ENCODE assay signal across 17 mouse cellular contexts in the genomic region with DNA sequence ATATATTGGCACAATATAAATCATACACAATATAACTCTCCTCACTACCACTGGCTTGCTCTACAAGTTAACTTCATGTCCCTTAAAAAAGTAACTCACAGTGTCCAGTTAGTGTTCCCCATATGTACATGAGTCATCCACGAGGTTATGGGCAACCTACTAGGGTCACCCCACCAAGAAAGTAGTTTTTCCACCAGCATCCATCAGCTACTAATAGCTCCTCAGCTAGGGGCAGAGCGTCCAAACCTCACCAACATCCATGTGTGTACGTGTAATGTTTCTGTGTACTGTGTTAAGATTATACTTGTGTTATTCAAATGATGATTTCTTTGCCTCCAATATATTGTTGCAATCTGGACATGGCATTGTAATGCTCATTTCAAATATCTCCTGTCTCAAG.
DNase-seq lines count a peak whose midpoint lies in the region.
"Had no signal": no experiment of that assay in that cellular context is flagged by ENCODE, and none has a peak within 500 bp of the region (broad histone marks: within the 10 kb centered on the region; RNA-seq: fewer than 3 reads in every experiment).

No protein-coding gene starts in this region.

- no peak overlapping the region for H3K27ac ChIP-seq in heart, embryonic 10.5 days

- 80% methylated on average over 3 of the region's 3 CpGs for WGBS in heart, embryonic 10.5 days

- no peaks in the 10 kb centered on the region for H3K27me3 ChIP-seq in heart, embryonic 10.5 days (ENCODE audit: insufficient read depth, poor library complexity, severe bottlenecking)
- H3K27me3 ChIP-seq: CH12.LX, Patski had no signal

- no peaks in the 10 kb centered on the region for H3K4me1 ChIP-seq in heart, embryonic 10.5 days

- peak; percentile 53 for DNase-seq in heart, adult 11 months
- DNase-seq in heart, postnatal 14 days: no peak
- peak; percentile 57 for DNase-seq in heart, embryonic 10.5 days (ENCODE audit: low spot score)
- no peak for DNase-seq in heart, adult 9 months (ENCODE audit: low spot score in 2 of 2)
- DNase-seq: adrenal gland, adult 2 months; adrenal gland, adult 8-10 months; adrenal gland, postnatal 10 days; adrenal gland, postnatal 14 days; adrenal gland, postnatal 25 days; adrenal gland, postnatal 36 days; B cell, adult 2 months; cerebellum, adult 11 months; cerebellum, adult 11-12 months; cerebellum, adult 18-20 months had no signal

- intact Hi-C loops in heart, postnatal 14 days (cut with DNase I): no loop called here

- H3K36me3 ChIP-seq in heart, embryonic 10.5 days: no peaks in the 10 kb centered on the region
- H3K36me3 ChIP-seq: G1E had no signal

- H3K4me3 ChIP-seq in heart, embryonic 10.5 days: no peak overlapping the region

- H3K9me3 ChIP-seq in heart, embryonic 10.5 days: no peaks in the 10 kb centered on the region

Comparison
In these comparisons a context has a peak if more than half of its experiments do, and no peak if none do; other contexts are left out.
1. DNase-seq: peak in heart, adult 11 months (single experiment) and heart, embryonic 10.5 days (single experiment); none in heart, postnatal 14 days (0 of 2) and heart, adult 9 months (0 of 2).